Mouse (Mus musculus): ENCODE data around the gene Mindy4. TPM values are rescaled to one million over a fixed set of nuclear protein-coding genes. Genes with fewer than 3 reads are reported as not detected.
A peak's percentile ranks its signal among the peaks of the same experiment; 100 is the strongest.

Gene Mindy4
- polyA plus RNA-seq, 1 experiment from 2014 or later, result 8.9 TPM

- WGBS, result 14% methylated on average over 5 of the region's 5 CpGs
- no peak overlapping the region for H3K4me3 ChIP-seq (ENCODE audit: control insufficient read depth in 1 of 2, insufficient read depth in 1 of 2, low read depth in 1 of 2, low read length in 2 of 2)
- H3K4me1 ChIP-seq (ENCODE audit: control insufficient read depth in 2 of 2, insufficient read depth in 2 of 2, low read length in 2 of 2), result peaks cover 47% of the 10 kb centered on the region in 2 experiments
- H3K4me2 ChIP-seq (ENCODE audit: low read length), result peak overlapping the region; percentile 23; the same call in 1 of the 2 replicates
- no peak for ATAC-seq (ENCODE audit: insufficient number of reproducible peaks, insufficient read depth, low FRiP score, low read depth)
- H3K27me3 ChIP-seq (ENCODE audit: control insufficient read depth, insufficient read depth, low read length), result no peaks in the 10 kb centered on the region; the same call in 1 of the 2 replicates
- H3K9me3 ChIP-seq (ENCODE audit: control insufficient read depth, low read length), result no peaks in the 10 kb centered on the region
- no peak overlapping the region for H3K9ac ChIP-seq (ENCODE audit: low read length)
- H3K36me3 ChIP-seq (ENCODE audit: control insufficient read depth, insufficient read depth, low read length), result no peaks in the 10 kb centered on the region
- H3K27ac ChIP-seq (replicated peaks in 1 of 2; ENCODE audit: control insufficient read depth in 1 of 2, insufficient read depth in 1 of 2, low read depth in 2 of 2, low read length in 2 of 2), result peak overlapping the region in 1 of 2 experiments; percentile 67; a peak in 1 of 4 replicates
Measured at GRCm38 (mm10) chr6:55341688-55342087, 138.5 kb downstream of the Mindy4 start.

DNA sequence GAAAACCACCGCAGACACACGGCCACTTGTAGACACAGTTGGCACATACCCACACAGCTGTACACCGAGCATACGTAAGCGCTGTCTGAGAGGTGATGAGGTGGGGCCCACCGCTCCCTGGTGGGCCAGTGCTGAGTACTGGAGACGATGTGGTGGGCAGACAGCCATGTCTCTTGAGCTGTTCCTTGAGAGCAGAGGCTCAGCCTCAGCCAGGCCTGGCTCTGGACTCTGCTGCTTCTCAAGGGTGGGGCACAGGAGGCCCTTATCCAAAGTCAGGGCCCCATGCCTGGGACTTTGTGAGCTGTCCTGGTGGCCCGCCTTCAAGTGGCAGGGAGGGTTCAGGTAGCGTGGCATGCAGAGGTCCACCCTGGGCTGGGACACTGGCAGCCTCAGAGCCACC lies 139.1 kb downstream of the Mindy4 start:
- peaks cover 40 to 42% of the 10 kb centered on the region in 2 experiments for H3K4me1 ChIP-seq (ENCODE audit: control insufficient read depth in 2 of 2, insufficient read depth in 2 of 2, low read length in 2 of 2)
- no peak overlapping the region for H3K4me3 ChIP-seq (ENCODE audit: control insufficient read depth in 1 of 2, insufficient read depth in 1 of 2, low read depth in 1 of 2, low read length in 2 of 2)
- H3K9me3 ChIP-seq (ENCODE audit: control insufficient read depth, low read length), result no peaks in the 10 kb centered on the region
- H3K36me3 ChIP-seq (ENCODE audit: control insufficient read depth, insufficient read depth, low read length), result no peaks in the 10 kb centered on the region
- no peak overlapping the region for H3K9ac ChIP-seq (ENCODE audit: low read length)
- ATAC-seq (ENCODE audit: insufficient number of reproducible peaks, insufficient read depth, low FRiP score, low read depth), result no peak
- no peak overlapping the region for H3K4me2 ChIP-seq (ENCODE audit: low read length)
- no peak overlapping the region for H3K27ac ChIP-seq (replicated peaks in 1 of 2; ENCODE audit: control insufficient read depth in 1 of 2, insufficient read depth in 1 of 2, low read depth in 2 of 2, low read length in 2 of 2)
- 62% methylated on average over 9 of the region's 9 CpGs for WGBS
- H3K27me3 ChIP-seq (ENCODE audit: control insufficient read depth, insufficient read depth, low read length), result no peaks in the 10 kb centered on the region; the same call in 1 of the 2 replicates

GRCm38 (mm10) chr6:55343446-55343845 lies 140.3 kb downstream of the Mindy4 start:
- Histone ChIP-seq H3K9me3 (ENCODE audit: control insufficient read depth, low read length) (no peaks in the 10 kb centered on the region), H3K27ac (replicated peaks in 1 of 2; ENCODE audit: control insufficient read depth in 1 of 2, insufficient read depth in 1 of 2, low read depth in 2 of 2, low read length in 2 of 2) (no peak overlapping the region), H3K27me3 (ENCODE audit: control insufficient read depth, insufficient read depth, low read length) (no peaks in the 10 kb centered on the region), H3K9ac (ENCODE audit: low read length) (no peak overlapping the region), H3K4me1 (ENCODE audit: control insufficient read depth in 2 of 2, insufficient read depth in 2 of 2, low read length in 2 of 2) (peaks cover 33 to 34% of the 10 kb centered on the region in 2 experiments), H3K4me2 (ENCODE audit: low read length) (no peak overlapping the region), H3K4me3 (ENCODE audit: control insufficient read depth in 1 of 2, insufficient read depth in 1 of 2, low read depth in 1 of 2, low read length in 2 of 2) (no peak overlapping the region), H3K36me3 (ENCODE audit: control insufficient read depth, insufficient read depth, low read length) (no peaks in the 10 kb centered on the region)
- no peak for ATAC-seq (ENCODE audit: insufficient number of reproducible peaks, insufficient read depth, low FRiP score, low read depth)
- 84% methylated on average over 10 of the region's 10 CpGs for WGBS

GRCm38 (mm10) chr6:55344291-55345016 lies 141.3 kb downstream of the Mindy4 start:
- H3K9me3 ChIP-seq (ENCODE audit: control insufficient read depth, low read length), result no peaks in the 10 kb centered on the region
- 53% methylated on average over 9 of the region's 9 CpGs for WGBS

DNA sequence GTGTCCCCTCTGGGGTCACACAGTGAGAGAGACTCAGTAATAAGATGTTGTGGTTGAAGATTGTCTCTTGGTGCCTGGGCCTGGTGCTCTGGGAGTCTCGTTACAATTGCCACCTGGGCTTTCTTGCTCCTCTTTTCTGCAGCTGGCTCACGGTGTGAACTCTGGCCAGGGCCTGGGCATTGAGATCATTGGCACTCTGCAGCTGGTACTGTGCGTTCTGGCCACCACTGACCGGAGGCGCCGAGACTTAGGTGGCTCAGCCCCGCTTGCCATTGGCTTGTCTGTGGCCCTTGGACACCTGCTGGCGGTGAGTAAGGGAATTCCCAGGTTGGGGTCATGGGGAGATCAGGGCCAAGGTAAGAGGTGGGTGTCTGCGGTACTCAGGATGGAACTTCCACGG lies 142.1 kb downstream of the Mindy4 start:
- H3K27ac ChIP-seq (replicated peaks in 1 of 2; ENCODE audit: control insufficient read depth in 1 of 2, insufficient read depth in 1 of 2, low read depth in 2 of 2, low read length in 2 of 2), result no peak overlapping the region
- H3K9ac ChIP-seq (ENCODE audit: low read length), result no peak overlapping the region
- H3K36me3 ChIP-seq (ENCODE audit: control insufficient read depth, insufficient read depth, low read length), result no peaks in the 10 kb centered on the region
- 91% methylated on average over 10 of the region's 10 CpGs for WGBS
- no peak overlapping the region for H3K4me2 ChIP-seq (ENCODE audit: low read length)
- H3K9me3 ChIP-seq (ENCODE audit: control insufficient read depth, low read length), result peaks cover 5% of the 10 kb centered on the region; the same call in 1 of the 2 replicates
- no peak overlapping the region for H3K4me3 ChIP-seq (ENCODE audit: control insufficient read depth in 1 of 2, insufficient read depth in 1 of 2, low read depth in 1 of 2, low read length in 2 of 2)
- peaks cover 25 to 27% of the 10 kb centered on the region in 2 experiments for H3K4me1 ChIP-seq (ENCODE audit: control insufficient read depth in 2 of 2, insufficient read depth in 2 of 2, low read length in 2 of 2)
- no peak for ATAC-seq (ENCODE audit: insufficient number of reproducible peaks, insufficient read depth, low FRiP score, low read depth)
- H3K27me3 ChIP-seq (ENCODE audit: control insufficient read depth, insufficient read depth, low read length), result no peaks in the 10 kb centered on the region

More at GRCm38 (mm10) chr6:55344291-55345016, 141.3 kb downstream of the Mindy4 start:
- Histone ChIP-seq H3K4me2 (ENCODE audit: low read length) (no peak overlapping the region), H3K27me3 (ENCODE audit: control insufficient read depth, insufficient read depth, low read length) (no peaks in the 10 kb centered on the region), H3K4me1 (ENCODE audit: control insufficient read depth in 2 of 2, insufficient read depth in 2 of 2, low read length in 2 of 2) (peaks cover 28 to 29% of the 10 kb centered on the region in 2 experiments), H3K9ac (ENCODE audit: low read length) (no peak overlapping the region), H3K36me3 (ENCODE audit: control insufficient read depth, insufficient read depth, low read length) (no peaks in the 10 kb centered on the region), H3K4me3 (ENCODE audit: control insufficient read depth in 1 of 2, insufficient read depth in 1 of 2, low read depth in 1 of 2, low read length in 2 of 2) (no peak overlapping the region), H3K27ac (replicated peaks in 1 of 2; ENCODE audit: control insufficient read depth in 1 of 2, insufficient read depth in 1 of 2, low read depth in 2 of 2, low read length in 2 of 2) (no peak overlapping the region)
- ATAC-seq (ENCODE audit: insufficient number of reproducible peaks, insufficient read depth, low FRiP score, low read depth), result no peak

GRCm38 (mm10) chr6:55346491-55346890 lies 143.3 kb downstream of the Mindy4 start:
- Histone ChIP-seq H3K4me2 (ENCODE audit: low read length) (no peak overlapping the region), H3K9ac (ENCODE audit: low read length) (no peak overlapping the region), H3K27ac (replicated peaks in 1 of 2; ENCODE audit: control insufficient read depth in 1 of 2, insufficient read depth in 1 of 2, low read depth in 2 of 2, low read length in 2 of 2) (no peak overlapping the region), H3K4me1 (ENCODE audit: control insufficient read depth in 2 of 2, insufficient read depth in 2 of 2, low read length in 2 of 2) (peaks cover 20 to 22% of the 10 kb centered on the region in 2 experiments), H3K9me3 (ENCODE audit: control insufficient read depth, low read length) (peaks cover 6% of the 10 kb centered on the region; the same call in 1 of the 2 replicates), H3K4me3 (ENCODE audit: control insufficient read depth in 1 of 2, insufficient read depth in 1 of 2, low read depth in 1 of 2, low read length in 2 of 2) (no peak overlapping the region), H3K27me3 (ENCODE audit: control insufficient read depth, insufficient read depth, low read length) (no peaks in the 10 kb centered on the region), H3K36me3 (ENCODE audit: control insufficient read depth, insufficient read depth, low read length) (no peaks in the 10 kb centered on the region)
- ATAC-seq (ENCODE audit: insufficient number of reproducible peaks, insufficient read depth, low FRiP score, low read depth), result no peak
- 81% methylated on average over 7 of the region's 7 CpGs for WGBS

- no peak for ATAC-seq (ENCODE audit: insufficient number of reproducible peaks, insufficient read depth, low FRiP score, low read depth)
- no peak overlapping the region for H3K27ac ChIP-seq (replicated peaks in 1 of 2; ENCODE audit: control insufficient read depth in 1 of 2, insufficient read depth in 1 of 2, low read depth in 2 of 2, low read length in 2 of 2)
- WGBS, result 81% methylated on average over 5 of the region's 5 CpGs
- H3K9ac ChIP-seq (ENCODE audit: low read length), result no peak overlapping the region
- H3K27me3 ChIP-seq (ENCODE audit: control insufficient read depth, insufficient read depth, low read length), result no peaks in the 10 kb centered on the region
- H3K36me3 ChIP-seq (ENCODE audit: control insufficient read depth, insufficient read depth, low read length), result no peaks in the 10 kb centered on the region
- H3K4me3 ChIP-seq (ENCODE audit: control insufficient read depth in 1 of 2, insufficient read depth in 1 of 2, low read depth in 1 of 2, low read length in 2 of 2), result no peak overlapping the region
- peaks cover 9 to 11% of the 10 kb centered on the region in 2 experiments for H3K4me1 ChIP-seq (ENCODE audit: control insufficient read depth in 2 of 2, insufficient read depth in 2 of 2, low read length in 2 of 2)
- H3K9me3 ChIP-seq (ENCODE audit: control insufficient read depth, low read length), result peaks cover 6% of the 10 kb centered on the region; the same call in 1 of the 2 replicates
- no peak overlapping the region for H3K4me2 ChIP-seq (ENCODE audit: low read length)
Measured at GRCm38 (mm10) chr6:55347711-55348571, 144.8 kb downstream of the Mindy4 start.

All from heart, embryonic 14.5 days (tissue).